Mouse (Mus musculus) liver, adult 2 months (tissue): ENCODE results near the gene Mettl6. TPM values are rescaled to one million over a fixed set of nuclear protein-coding genes. Genes with fewer than 3 reads are reported as not detected.
"Not testable (repeated sequence)": the region's sequence is repeated elsewhere in the genome, so short reads cannot be mapped to it uniquely, and the experiment has no call there.

Experiments
- DNase-seq: peaks from one replicate; pipeline ENCODE4 v3.0.0-alpha.2; 2011; ENCODE audit warnings: low read depth, low spot score; ENCODE audit errors: extremely low read depth
- H3K27ac ChIP-seq: fragments of 200-500 bp; replicated peaks from 2 replicates; pipeline ENCODE4 v1.5.1; 2012; ENCODE audit warnings: low read depth, mild to moderate bottlenecking, control low read depth, inconsistent platforms, low read length; ENCODE audit not compliant: insufficient read depth
- H3K27me3 ChIP-seq: fragments of 200-500 bp; 2 replicates; pipeline ENCODE4 v1.6.1; 2012; ENCODE audit warnings: mild to moderate bottlenecking, moderate library complexity, low read length, inconsistent platforms; ENCODE audit not compliant: control insufficient read depth, insufficient read depth
- H3K36me3 ChIP-seq: fragments of 200-500 bp; 2 replicates; pipeline ENCODE4 v1.6.1; 2012; ENCODE audit warnings: low read length, inconsistent platforms; ENCODE audit not compliant: control insufficient read depth, insufficient read depth
- H3K4me1 ChIP-seq: fragments of 200-500 bp; 2 replicates; pipeline ENCODE4 v1.6.1; 2011; ENCODE audit warnings: low read length; ENCODE audit not compliant: control insufficient read depth, insufficient read depth
- H3K4me3 ChIP-seq: fragments of 200-500 bp; 2 replicates; pipeline ENCODE4 v1.5.1; 2011; ENCODE audit warnings: low read depth, mild to moderate bottlenecking, control low read depth, low read length, moderate library complexity; ENCODE audit not compliant: insufficient read depth
- H3K79me2 ChIP-seq: fragments of 200-500 bp; 2 replicates; pipeline ENCODE4 v1.6.1; 2012; ENCODE audit warnings: inconsistent platforms, mild to moderate bottlenecking, low read length, moderate library complexity; ENCODE audit not compliant: control insufficient read depth, insufficient read depth
- H3K9ac ChIP-seq: fragments of 200-500 bp; 2 replicates; pipeline ENCODE4 v1.6.1; 2012; ENCODE audit warnings: low read depth, mild to moderate bottlenecking, control low read depth, inconsistent platforms, low read length
- CTCF ChIP-seq: fragments of 200-500 bp; IDR thresholded peaks from 2 replicates; pipeline ENCODE4 v1.5.1; 2011; ENCODE audit warnings: low read depth, low read length, control low read depth
- POLR2A ChIP-seq: fragments of 200-500 bp; IDR thresholded peaks from 2 replicates; pipeline ENCODE4 v1.6.1; 2011; ENCODE audit warnings: low read length, control low read depth; ENCODE audit not compliant: insufficient read depth; ENCODE audit errors: extremely low read depth
- WGBS: fragments of 180-500 bp; shearing (Covaris S2); methylation state at CpG from one replicate; pipeline ENCODE4 v1.1.7; 2018; 5-methylcytosine and 5-hydroxymethylcytosine counted together
- polyA plus RNA-seq: library from polyadenylated mRNA; depleted of rRNA; stranded (reverse); fragments of >200 nt; gene quantifications from 2 replicates; pipeline ENCODE4 v1.2.3, GENCODE M21; 2012
- total RNA-seq: library from RNA; depleted of rRNA; stranded (reverse); fragments of >200 nt; gene quantifications from 2 replicates; pipeline ENCODE4 v1.2.3, GENCODE M21; 2014

Gene Mettl6
- total and polyA plus RNA-seq, 2 experiments: 5.4 to 11.2 TPM

DNA sequence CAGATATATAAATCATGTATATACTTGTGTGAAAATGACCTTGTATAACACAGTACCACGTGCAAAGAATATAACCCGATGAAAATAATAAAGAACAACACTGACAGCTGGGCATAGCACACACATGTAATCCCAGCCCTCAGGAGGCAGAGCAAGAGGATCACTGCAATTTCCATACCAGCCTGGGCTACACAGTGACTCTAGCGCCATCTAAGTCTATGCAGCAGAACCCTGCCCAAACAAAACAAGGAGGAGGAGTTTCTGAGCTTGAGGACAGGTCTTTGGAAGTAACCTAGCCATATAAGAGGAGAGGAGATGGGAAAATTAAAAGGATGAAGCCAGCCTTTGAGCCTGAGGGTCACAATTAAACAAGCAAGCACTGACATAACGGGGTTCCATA lies 25.1 kb downstream of the Mettl6 start:
- WGBS: 73% methylated on average over 4 of the region's 4 CpGs
- TF ChIP-seq CTCF: no peak
- TF ChIP-seq POLR2A: no peak

DNA sequence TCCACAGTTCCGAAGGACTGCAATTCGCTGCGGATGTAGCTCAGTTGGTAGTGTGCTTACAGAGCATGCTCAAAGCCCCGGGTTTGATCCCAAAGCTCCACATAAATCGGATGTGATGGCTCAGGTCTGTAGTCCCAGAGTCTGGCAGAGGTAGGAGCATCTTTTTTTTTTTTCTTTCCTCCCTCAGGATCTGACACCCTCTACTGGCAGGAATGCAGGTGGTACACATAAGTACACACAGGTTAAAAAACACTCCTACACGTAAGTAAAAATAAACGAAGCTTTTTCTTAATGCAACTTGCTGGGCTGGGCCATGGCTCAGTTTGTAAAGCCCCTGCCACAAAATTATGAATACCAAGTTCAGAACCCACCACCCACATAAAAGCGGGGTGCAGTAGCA lies 30.7 kb downstream of the Mettl6 start:
- H3K27me3 ChIP-seq: no peaks in the 10 kb centered on the region
- no peaks in the 10 kb centered on the region for H3K4me1 ChIP-seq
- peak; percentile 37 for DNase-seq
- no peaks in the 10 kb centered on the region for H3K36me3 ChIP-seq
- no peak overlapping the region for H3K9ac ChIP-seq
- 65% methylated on average over 8 of the region's 8 CpGs for WGBS
- no peaks in the 10 kb centered on the region for H3K79me2 ChIP-seq
- H3K4me3 ChIP-seq: no peak overlapping the region
- no peak overlapping the region for H3K27ac ChIP-seq
- TF ChIP-seq POLR2A: no peak
- TF ChIP-seq CTCF: peak; percentile 20; the same call in 1 of the 2 replicates

More for the DNA sequence above, 25.1 kb downstream of the Mettl6 start:
- Histone ChIP-seq H3K27me3 (no peaks in the 10 kb centered on the region), H3K79me2 (no peaks in the 10 kb centered on the region), H3K4me3 (no peak overlapping the region), H3K36me3 (no peaks in the 10 kb centered on the region), H3K4me1 (no peaks in the 10 kb centered on the region), H3K27ac (no peak overlapping the region), H3K9ac (no peak overlapping the region)
- DNase-seq: no peak

DNA sequence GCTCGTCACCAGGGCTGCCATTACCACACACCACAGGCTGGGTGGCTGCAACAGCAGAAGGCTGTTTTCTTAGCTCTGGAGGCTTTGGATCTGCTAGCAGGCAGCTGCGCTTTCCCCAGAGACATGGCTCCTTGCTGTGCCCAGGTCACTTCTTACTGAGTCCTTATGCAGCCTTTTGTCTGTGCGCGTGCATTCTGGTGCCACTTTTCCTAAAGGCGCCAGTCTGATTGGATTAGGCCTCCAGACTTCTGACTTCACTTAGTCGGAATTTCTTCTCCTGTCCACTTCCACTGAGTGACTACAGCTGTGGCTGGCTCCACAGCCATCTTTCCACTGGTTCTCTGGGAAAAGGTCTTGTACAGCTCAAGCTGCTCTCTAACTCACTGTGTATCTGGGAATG lies 32.0 kb downstream of the Mettl6 start:
- TF ChIP-seq CTCF (no peak), POLR2A (no peak)
- H3K36me3 ChIP-seq: no peaks in the 10 kb centered on the region
- WGBS: 95% methylated on average over 6 of the region's 6 CpGs
- no peak overlapping the region for H3K27ac ChIP-seq
- H3K27me3 ChIP-seq: no peaks in the 10 kb centered on the region
- no peak overlapping the region for H3K4me3 ChIP-seq
- H3K79me2 ChIP-seq: no peaks in the 10 kb centered on the region
- DNase-seq: no peak
- H3K9ac ChIP-seq: no peak overlapping the region
- H3K4me1 ChIP-seq: no peaks in the 10 kb centered on the region

DNA sequence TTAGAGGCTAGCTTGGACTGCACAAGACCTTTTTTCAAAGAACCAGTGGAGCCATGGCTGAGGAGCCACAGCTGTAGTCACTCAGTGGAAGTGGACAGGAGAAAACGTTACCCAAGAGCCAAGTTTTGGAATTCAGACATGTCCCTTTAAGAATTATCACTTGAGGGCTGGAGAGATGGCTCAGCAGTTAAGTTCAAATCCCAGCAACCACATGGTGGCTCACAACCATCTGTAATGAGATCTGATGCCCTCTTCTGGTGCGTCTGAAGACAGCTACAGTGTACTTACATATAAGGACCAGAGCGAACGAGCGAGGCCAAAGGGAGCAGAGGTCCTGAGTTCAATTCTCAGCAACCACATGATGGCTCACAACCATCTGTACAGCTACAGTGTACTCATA lies 32.6 kb downstream of the Mettl6 start:
- 0 out of 2 replicates have a peak, but pooled peaks have one; percentile 2 for TF ChIP-seq CTCF
- 95% methylated on average over 5 of the region's 5 CpGs for WGBS
- not testable (repeated sequence) for DNase-seq

DNA sequence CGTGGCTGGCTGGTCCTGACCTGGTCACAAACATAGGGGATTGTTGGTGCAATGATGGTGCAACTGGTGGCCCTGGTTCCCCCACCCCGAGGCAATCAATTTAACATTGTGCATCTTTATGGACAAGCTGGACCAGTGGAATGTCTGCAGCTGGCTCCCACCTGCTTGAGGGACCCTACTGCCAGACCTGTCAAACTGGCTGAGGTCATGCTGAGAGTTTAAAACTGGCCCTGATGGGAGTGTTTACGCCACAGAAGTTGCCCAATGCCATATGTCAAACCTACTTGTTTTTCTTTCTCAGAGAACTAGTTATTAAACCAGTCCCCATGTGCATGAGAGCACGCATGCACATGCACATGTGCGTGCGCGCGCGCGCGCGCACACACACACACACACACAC lies 36.8 kb downstream of the Mettl6 start:
- H3K4me3 ChIP-seq: no peak overlapping the region
- DNase-seq: no peak
- TF ChIP-seq CTCF (no peak), POLR2A (no peak)
- WGBS: 87% methylated on average over 12 of the region's 12 CpGs
- no peaks in the 10 kb centered on the region for H3K27me3 ChIP-seq
- no peak overlapping the region for H3K27ac ChIP-seq
- no peak overlapping the region for H3K9ac ChIP-seq
- no peaks in the 10 kb centered on the region for H3K4me1 ChIP-seq
- H3K36me3 ChIP-seq: no peaks in the 10 kb centered on the region
- H3K79me2 ChIP-seq: no peaks in the 10 kb centered on the region

More for the DNA sequence above, 32.6 kb downstream of the Mettl6 start:
- H3K4me1 ChIP-seq, H3K4me3 ChIP-seq, H3K9ac ChIP-seq, H3K27me3 ChIP-seq, H3K27ac ChIP-seq, H3K36me3 ChIP-seq, H3K79me2 ChIP-seq: not testable (repeated sequence)

DNA sequence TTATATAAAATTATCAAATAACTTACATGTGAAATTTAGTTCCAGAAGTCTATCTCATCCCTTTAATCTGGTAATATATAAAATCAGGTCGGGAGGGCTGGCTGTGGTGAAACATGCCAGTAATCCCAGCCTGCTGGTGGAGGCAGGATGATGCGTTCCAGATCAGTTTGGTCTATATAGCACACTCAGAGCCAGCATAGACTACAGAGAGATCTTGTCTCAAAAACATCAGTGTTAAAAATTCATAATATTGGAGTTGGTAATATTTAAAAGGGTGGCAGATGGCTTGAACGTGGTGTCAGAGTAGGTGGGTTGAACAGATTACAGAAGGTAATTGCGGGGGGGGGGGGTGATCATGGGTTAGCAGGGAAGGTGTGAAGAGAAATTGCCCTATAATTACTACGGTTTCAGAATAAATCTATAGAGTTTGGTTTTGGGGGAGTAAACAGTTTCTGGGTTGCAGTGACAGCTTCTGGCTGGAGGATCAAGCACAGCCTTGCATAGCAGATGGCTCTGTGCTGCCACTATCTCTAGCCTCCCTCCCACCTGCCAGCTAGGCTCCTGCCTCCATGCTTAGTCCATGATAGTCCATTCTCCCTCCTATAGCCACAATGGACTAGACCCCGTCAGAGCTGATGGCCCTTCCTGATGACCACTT lies 38.6 kb downstream of the Mettl6 start:
- Histone ChIP-seq H3K4me1 (no peaks in the 10 kb centered on the region), H3K9ac (no peak overlapping the region), H3K27me3 (no peaks in the 10 kb centered on the region), H3K79me2 (no peaks in the 10 kb centered on the region), H3K27ac (no peak overlapping the region), H3K36me3 (no peaks in the 10 kb centered on the region), H3K4me3 (no peak overlapping the region)
- WGBS: 90% methylated on average over 6 of the region's 6 CpGs
- no peak for DNase-seq
- no peak for TF ChIP-seq POLR2A
- no peak for TF ChIP-seq CTCF
